Mouse (Mus musculus) liver, postnatal 0 days (tissue): Measurements from ENCODE around the gene Pigt.
A peak's percentile ranks its signal among the peaks of the same experiment; 100 is the strongest.

ENCODE experiments used
- CTCF ChIP-seq: sonication (generic); IDR thresholded peaks from 2 replicates; pipeline ENCODE4 v1.5.1; 2016; ENCODE audit warnings: antibody characterized with exemption, low read depth
- EP300 ChIP-seq: IDR thresholded peaks from 2 replicates; pipeline ENCODE4 v1.6.1; 2016; ENCODE audit warnings: antibody characterized with exemption, low read depth, mild to moderate bottlenecking

DNA sequence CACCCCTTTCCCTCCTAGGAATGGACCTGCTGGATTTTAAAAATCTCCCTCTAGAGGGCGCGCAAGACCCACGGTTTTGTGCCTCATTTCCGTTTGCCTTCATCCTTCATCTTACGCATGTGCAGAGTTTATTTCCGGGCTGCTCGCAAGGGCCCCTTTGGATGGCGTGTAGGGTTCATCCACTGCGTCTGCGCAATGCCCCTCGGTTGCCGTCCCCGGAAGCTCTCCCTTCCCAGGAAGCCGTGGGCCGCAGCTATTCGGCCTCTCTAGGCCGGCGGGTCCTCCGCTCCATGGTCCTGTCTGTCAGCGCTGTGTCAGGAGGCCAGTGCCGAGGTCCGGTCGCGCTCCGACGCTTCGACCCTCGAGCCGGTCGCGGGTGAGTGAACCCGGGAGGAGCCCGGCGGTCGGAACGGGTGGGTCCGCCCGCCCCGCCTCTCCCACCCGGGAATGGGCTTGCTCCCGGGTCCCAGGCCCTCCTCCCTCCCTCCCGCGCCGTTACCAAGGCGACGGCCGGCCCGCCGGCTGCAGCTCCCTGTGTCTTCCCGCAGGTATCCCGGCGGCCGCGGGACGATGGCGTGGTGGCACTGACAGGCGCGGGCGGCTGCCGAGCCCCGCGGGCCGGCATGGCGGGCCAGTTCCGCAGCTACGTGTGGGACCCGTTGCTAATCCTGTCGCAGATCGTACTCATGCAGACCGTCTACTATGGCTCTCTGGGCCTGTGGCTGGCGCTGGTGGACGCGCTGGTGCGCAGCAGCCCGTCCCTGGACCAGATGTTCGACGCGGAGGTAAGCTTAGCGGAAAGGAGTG, 36.4 kb upstream of the Pigt start, which contains the start of gene Gm20458:
- TF ChIP-seq CTCF: peak; percentile 88
- peak; percentile 27; the same call in 1 of the 2 replicates for TF ChIP-seq EP300
